Mouse (Mus musculus): ENCODE measurements around the gene Ttc30b. TPM values are rescaled to one million over a fixed set of nuclear protein-coding genes. Genes with fewer than 3 reads are reported as not detected.
"Not testable (repeated sequence)": the region's sequence is repeated elsewhere in the genome, so short reads cannot be mapped to it uniquely, and the experiment has no call there.

Gene Ttc30b
- 6.4 and 6.7 TPM in 2 replicates for polyA plus RNA-seq (2015; fragmentation: Nextera tagmentation; extraction: Ambion mirVana)

GRCm38 (mm10) chr2:75938117-75939063 is at the start of gene Ttc30b:
TSS of gene Ttc30b (minus strand) at chr2:75938585.
- Histone ChIP-seq H3K4me2 (replicated peaks; ENCODE audit: low read depth) (peak within 1 kb of the TSS; percentile 81), H3K27ac (ENCODE audit: low read depth, low read length) (peak within 1 kb of the TSS; percentile 24; the same call in 1 of the 2 replicates), H3K27me3 (replicated peaks; ENCODE audit: control insufficient read depth, insufficient read depth, low read length) (no peaks in the 10 kb centered on the region), H3K36me3 (ENCODE audit: control insufficient read depth, insufficient read depth) (no peaks in the 10 kb centered on the region), H3K4me1 (replicated peaks; ENCODE audit: control insufficient read depth, insufficient read depth, low read length) (no peaks in the 10 kb centered on the region; the same call in 1 of the 2 replicates), H3K9me3 (ENCODE audit: control insufficient read depth) (no peaks in the 10 kb centered on the region), H3K4me3 (ENCODE audit: low read depth, low read length) (peak within 1 kb of the TSS; percentile 55), H3K9ac (ENCODE audit: low read depth, low read length) (peak within 1 kb of the TSS; percentile 51)
- no peak for TF ChIP-seq CTCF (IDR thresholded peaks at IDR 0.05; ENCODE audit: low read depth)
- ATAC-seq, result peak; percentile 88
- WGBS, result 3% methylated on average over 39 of the region's 42 CpGs

GRCm38 (mm10) chr2:75987739-75988138 is 49.4 kb upstream of the Ttc30b start:
- H3K9ac ChIP-seq (ENCODE audit: low read depth, low read length), result no peak overlapping the region
- 70% methylated on average over 9 of the region's 9 CpGs for WGBS
- no peak overlapping the region for H3K4me3 ChIP-seq (ENCODE audit: low read depth, low read length)
- H3K36me3 ChIP-seq (ENCODE audit: control insufficient read depth, insufficient read depth), result no peaks in the 10 kb centered on the region
- no peak overlapping the region for H3K4me2 ChIP-seq (replicated peaks; ENCODE audit: low read depth)
- no peaks in the 10 kb centered on the region for H3K27me3 ChIP-seq (replicated peaks; ENCODE audit: control insufficient read depth, insufficient read depth, low read length)
- no peak for ATAC-seq
- H3K27ac ChIP-seq (ENCODE audit: low read depth, low read length), result no peak overlapping the region
- no peaks in the 10 kb centered on the region for H3K4me1 ChIP-seq (replicated peaks; ENCODE audit: control insufficient read depth, insufficient read depth, low read length)
- TF ChIP-seq CTCF (IDR thresholded peaks at IDR 0.05; ENCODE audit: low read depth), result no peak
- no peaks in the 10 kb centered on the region for H3K9me3 ChIP-seq (ENCODE audit: control insufficient read depth)

GRCm38 (mm10) chr2:75985124-75985523 is 46.7 kb upstream of the Ttc30b start:
- Histone ChIP-seq H3K4me1 (replicated peaks; ENCODE audit: control insufficient read depth, insufficient read depth, low read length) (no peaks in the 10 kb centered on the region), H3K9me3 (ENCODE audit: control insufficient read depth) (no peaks in the 10 kb centered on the region), H3K4me3 (ENCODE audit: low read depth, low read length) (no peak overlapping the region), H3K27me3 (replicated peaks; ENCODE audit: control insufficient read depth, insufficient read depth, low read length) (no peaks in the 10 kb centered on the region), H3K27ac (ENCODE audit: low read depth, low read length) (no peak overlapping the region), H3K4me2 (replicated peaks; ENCODE audit: low read depth) (no peak overlapping the region), H3K9ac (ENCODE audit: low read depth, low read length) (no peak overlapping the region), H3K36me3 (ENCODE audit: control insufficient read depth, insufficient read depth) (no peaks in the 10 kb centered on the region)
- TF ChIP-seq CTCF (IDR thresholded peaks at IDR 0.05; ENCODE audit: low read depth), result peak; percentile 99
- 2% methylated on average over 2 of the region's 2 CpGs for WGBS
- peak; percentile 67 for ATAC-seq

GRCm38 (mm10) chr2:75983847-75984246 is 45.5 kb upstream of the Ttc30b start:
- H3K9ac ChIP-seq (ENCODE audit: low read depth, low read length), result no peak overlapping the region
- no peaks in the 10 kb centered on the region for H3K27me3 ChIP-seq (replicated peaks; ENCODE audit: control insufficient read depth, insufficient read depth, low read length)
- no peaks in the 10 kb centered on the region for H3K9me3 ChIP-seq (ENCODE audit: control insufficient read depth)
- H3K4me1 ChIP-seq (replicated peaks; ENCODE audit: control insufficient read depth, insufficient read depth, low read length), result no peaks in the 10 kb centered on the region
- TF ChIP-seq CTCF (IDR thresholded peaks at IDR 0.05; ENCODE audit: low read depth), result no peak
- H3K4me2 ChIP-seq (replicated peaks; ENCODE audit: low read depth), result no peak overlapping the region
- H3K27ac ChIP-seq (ENCODE audit: low read depth, low read length), result no peak overlapping the region
- H3K36me3 ChIP-seq (ENCODE audit: control insufficient read depth, insufficient read depth), result no peaks in the 10 kb centered on the region
- no peak for ATAC-seq
- H3K4me3 ChIP-seq (ENCODE audit: low read depth, low read length), result no peak overlapping the region
- 73% methylated on average over 3 of the region's 3 CpGs for WGBS

GRCm38 (mm10) chr2:75983091-75983490 is 44.7 kb upstream of the Ttc30b start:
- H3K4me1 ChIP-seq (replicated peaks; ENCODE audit: control insufficient read depth, insufficient read depth, low read length), result no peaks in the 10 kb centered on the region

GRCm38 (mm10) chr2:75982626-75983025 is 44.2 kb upstream of the Ttc30b start:
- WGBS, result 95% methylated on average over 4 of the region's 4 CpGs
- peak; percentile 30 for TF ChIP-seq CTCF (IDR thresholded peaks at IDR 0.05; ENCODE audit: low read depth)
- no peaks in the 10 kb centered on the region for H3K27me3 ChIP-seq (replicated peaks; ENCODE audit: control insufficient read depth, insufficient read depth, low read length)
- no peaks in the 10 kb centered on the region for H3K4me1 ChIP-seq (replicated peaks; ENCODE audit: control insufficient read depth, insufficient read depth, low read length)
- no peak overlapping the region for H3K4me2 ChIP-seq (replicated peaks; ENCODE audit: low read depth)
- H3K36me3 ChIP-seq (ENCODE audit: control insufficient read depth, insufficient read depth), result no peaks in the 10 kb centered on the region
- no peak overlapping the region for H3K27ac ChIP-seq (ENCODE audit: low read depth, low read length)
- no peak overlapping the region for H3K9ac ChIP-seq (ENCODE audit: low read depth, low read length)
- no peak overlapping the region for H3K4me3 ChIP-seq (ENCODE audit: low read depth, low read length)
- no peaks in the 10 kb centered on the region for H3K9me3 ChIP-seq (ENCODE audit: control insufficient read depth)
- ATAC-seq, result no peak

More at GRCm38 (mm10) chr2:75983091-75983490, 44.7 kb upstream of the Ttc30b start:
- TF ChIP-seq CTCF (IDR thresholded peaks at IDR 0.05; ENCODE audit: low read depth), result no peak
- Histone ChIP-seq H3K36me3 (ENCODE audit: control insufficient read depth, insufficient read depth) (no peaks in the 10 kb centered on the region), H3K4me2 (replicated peaks; ENCODE audit: low read depth) (no peak overlapping the region), H3K9me3 (ENCODE audit: control insufficient read depth) (no peaks in the 10 kb centered on the region), H3K27ac (ENCODE audit: low read depth, low read length) (no peak overlapping the region), H3K27me3 (replicated peaks; ENCODE audit: control insufficient read depth, insufficient read depth, low read length) (no peaks in the 10 kb centered on the region), H3K9ac (ENCODE audit: low read depth, low read length) (no peak overlapping the region), H3K4me3 (ENCODE audit: low read depth, low read length) (no peak overlapping the region)
- 99% methylated on average over 3 of the region's 3 CpGs for WGBS
- ATAC-seq, result no peak

- ATAC-seq, result peak; percentile 76
- H3K4me1 ChIP-seq (replicated peaks; ENCODE audit: control insufficient read depth, insufficient read depth, low read length); H3K36me3 ChIP-seq (ENCODE audit: control insufficient read depth, insufficient read depth); H3K27me3 ChIP-seq (replicated peaks; ENCODE audit: control insufficient read depth, insufficient read depth, low read length); H3K9me3 ChIP-seq (ENCODE audit: control insufficient read depth): not testable (repeated sequence)
- Histone ChIP-seq H3K4me3 (ENCODE audit: low read depth, low read length) (peak within 1 kb of the TSS; percentile 42), H3K9ac (ENCODE audit: low read depth, low read length) (peak within 1 kb of the TSS; percentile 18; the same call in 1 of the 2 replicates), H3K27ac (ENCODE audit: low read depth, low read length) (0 out of 2 replicates have a peak within 1 kb of the TSS, but pooled peaks have one; percentile 35), H3K4me2 (replicated peaks; ENCODE audit: low read depth) (peak within 1 kb of the TSS; percentile 70)
- WGBS, result 2% methylated on average over 28 of the region's 34 CpGs
These were observed 43.2 kb upstream of the Ttc30b start, which contains the start of gene Ttc30a1 for GRCm38 (mm10) chr2:75981440-75982081. TSS of gene Ttc30a1 (minus strand) at chr2:75981967.

- 93% methylated on average over 13 of the region's 13 CpGs for WGBS
- not testable (repeated sequence) for H3K27me3 ChIP-seq (replicated peaks; ENCODE audit: control insufficient read depth, insufficient read depth, low read length); H3K27ac ChIP-seq (ENCODE audit: low read depth, low read length); H3K9me3 ChIP-seq (ENCODE audit: control insufficient read depth); ATAC-seq; H3K36me3 ChIP-seq (ENCODE audit: control insufficient read depth, insufficient read depth); H3K4me1 ChIP-seq (replicated peaks; ENCODE audit: control insufficient read depth, insufficient read depth, low read length)
- Histone ChIP-seq H3K4me3 (ENCODE audit: low read depth, low read length) (peak overlapping the region; percentile 42), H3K9ac (ENCODE audit: low read depth, low read length) (0 out of 2 replicates have a peak overlapping the region, but pooled peaks have one; percentile 18), H3K4me2 (replicated peaks; ENCODE audit: low read depth) (peak overlapping the region; percentile 70)
These were observed 42.6 kb upstream of the Ttc30b start for GRCm38 (mm10) chr2:75980933-75981439.
